Mouse (Mus musculus) embryonic facial prominence, embryonic 11.5 days (tissue): ENCODE data around the gene Cyp2w1. TPM values are rescaled to one million over a fixed set of nuclear protein-coding genes. Genes with fewer than 3 reads are reported as not detected.
A peak's percentile ranks its signal among the peaks of the same experiment; 100 is the strongest.

ENCODE experiments used
- ATAC-seq: fragments of 200-750 bp; cut with Nextera tagmentation; replicated peaks from 2 replicates; pipeline ENCODE4 v1.8.0; 2017; ENCODE audit warnings: low read depth; ENCODE audit not compliant: insufficient number of reproducible peaks, low FRiP score, low TSS enrichment
- DNase-seq: peaks from one replicate; pipeline ENCODE4 v3.0.0-alpha.2; 2015; ENCODE audit warnings: low spot score
- H3K27ac ChIP-seq: fragments of 300-500 bp; sonication (generic); replicated peaks from 2 replicates; pipeline ENCODE4 v1.5.1; 2014; ENCODE audit warnings: mild to moderate bottlenecking, low read depth, low read length, control low read depth
- H3K27me3 ChIP-seq: fragments of 300-500 bp; sonication (generic); 2 replicates; pipeline ENCODE4 v1.6.1; 2014; ENCODE audit warnings: mild to moderate bottlenecking, low read length, moderate library complexity, mixed read lengths; ENCODE audit not compliant: control insufficient read depth, insufficient read depth
- H3K36me3 ChIP-seq: fragments of 300-500 bp; sonication (generic); replicated peaks from 2 replicates; pipeline ENCODE4 v1.6.1; 2014; ENCODE audit warnings: low read depth, mild to moderate bottlenecking, low read length, moderate library complexity, mixed read lengths; ENCODE audit not compliant: control insufficient read depth, insufficient read depth
- H3K4me1 ChIP-seq: fragments of 300-500 bp; sonication (generic); 2 replicates; pipeline ENCODE4 v1.6.1; 2014; ENCODE audit warnings: low read length, mixed read lengths; ENCODE audit not compliant: control insufficient read depth, insufficient read depth
- H3K4me2 ChIP-seq: fragments of 300-500 bp; sonication (generic); 2 replicates; pipeline ENCODE4 v1.6.1; 2014; ENCODE audit warnings: low read depth, mild to moderate bottlenecking, control low read depth, low read length, moderate library complexity
- H3K4me3 ChIP-seq: fragments of 300-500 bp; sonication (generic); 2 replicates; pipeline ENCODE4 v1.5.1; 2014; ENCODE audit warnings: low read depth, low read length, control low read depth
- H3K9ac ChIP-seq: fragments of 300-500 bp; sonication (generic); replicated peaks from 2 replicates; pipeline ENCODE4 v1.6.1; 2014; ENCODE audit warnings: mild to moderate bottlenecking, control low read depth, low read length
- H3K9me3 ChIP-seq: fragments of 300-500 bp; sonication (generic); replicated peaks from 2 replicates; pipeline ENCODE4 v1.6.1; 2016; ENCODE audit warnings: mild to moderate bottlenecking, low read length, inconsistent platforms, mixed read lengths; ENCODE audit not compliant: control insufficient read depth
- WGBS: fragments of 180-500 bp; shearing (Covaris S2); extraction: QIAGEN DNeasy Blood & Tissue Kit; methylation state at CpG from one replicate; pipeline ENCODE4 v1.1.7; 2014; 5-methylcytosine and 5-hydroxymethylcytosine counted together
- polyA plus RNA-seq: library from polyadenylated mRNA; unstranded; fragments of >200 nt; fragmentation: Nextera tagmentation; extraction: Ambion mirVana; gene quantifications from 2 replicates; pipeline ENCODE4 v1.2.1, GENCODE M21; 2014

The Cyp2w1 gene
- polyA plus RNA-seq, 1 experiment from 2014 or later, result 0.41 TPM

DNA sequence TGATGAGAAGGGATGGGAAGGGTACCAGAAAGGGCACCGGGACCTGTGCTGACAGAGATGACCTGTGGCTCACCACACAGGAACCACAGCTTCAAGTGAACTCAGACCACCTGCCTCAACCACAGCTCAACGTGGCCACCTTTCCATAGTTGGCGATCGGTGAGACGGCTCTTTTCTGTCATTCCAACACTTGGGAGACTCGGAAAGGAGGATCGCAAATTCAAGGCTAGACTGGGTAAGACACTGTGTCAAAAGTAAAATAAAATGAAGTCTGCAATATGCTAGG is 25.8 kb downstream of the Cyp2w1 start:
- DNase-seq (no peak), ATAC-seq (no peak)
- H3K36me3 ChIP-seq, result no peaks in the 10 kb centered on the region
- WGBS, result 91% methylated on average over 7 of the region's 7 CpGs
- H3K4me2 ChIP-seq, result no peak overlapping the region
- no peaks in the 10 kb centered on the region for H3K27me3 ChIP-seq
- no peak overlapping the region for H3K9ac ChIP-seq
- H3K4me3 ChIP-seq, result no peak overlapping the region
- no peaks in the 10 kb centered on the region for H3K9me3 ChIP-seq
- H3K4me1 ChIP-seq, result peaks cover 6% of the 10 kb centered on the region
- no peak overlapping the region for H3K27ac ChIP-seq

DNA sequence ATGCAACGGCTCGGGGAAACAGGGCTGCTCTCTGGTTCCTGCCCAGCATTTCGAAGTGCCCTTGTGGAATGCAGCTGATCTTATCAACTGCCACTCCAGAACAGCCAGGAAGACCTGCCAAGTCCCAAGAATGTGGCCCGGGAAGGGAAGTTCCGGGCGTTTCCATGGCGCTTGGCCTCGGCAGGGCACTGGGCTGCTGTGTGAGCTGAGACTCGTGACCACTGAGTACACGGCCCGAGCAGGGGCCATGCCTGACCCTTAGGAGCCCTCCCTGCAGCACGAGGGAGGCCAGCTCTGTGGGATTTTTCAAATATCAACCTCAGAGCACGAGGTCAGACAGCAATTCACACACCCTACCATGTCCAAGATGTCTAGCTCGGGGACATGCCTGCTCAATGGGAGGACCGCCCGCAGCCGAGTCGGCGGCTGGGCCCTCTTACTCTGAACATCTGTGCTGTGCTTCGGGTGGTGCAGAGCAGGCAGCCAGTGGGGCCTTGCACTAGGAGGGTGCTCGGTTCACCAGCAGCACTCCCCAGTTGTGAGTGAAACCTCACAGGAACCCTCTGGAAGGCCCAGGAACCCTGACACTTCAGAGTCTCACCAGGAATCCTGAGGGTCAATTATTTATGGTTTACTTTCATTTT is 26.7 kb downstream of the Cyp2w1 start:
- no peak overlapping the region for H3K4me3 ChIP-seq
- H3K9me3 ChIP-seq, result no peaks in the 10 kb centered on the region
- 47% methylated on average over 21 of the region's 21 CpGs for WGBS
- no peak overlapping the region for H3K4me2 ChIP-seq
- H3K4me1 ChIP-seq, result peaks cover 6% of the 10 kb centered on the region
- DNase-seq (no peak), ATAC-seq (no peak)
- no peaks in the 10 kb centered on the region for H3K27me3 ChIP-seq
- H3K9ac ChIP-seq, result peak overlapping the region; percentile 25; the same call in 1 of the 2 replicates
- H3K27ac ChIP-seq, result no peak overlapping the region
- H3K36me3 ChIP-seq, result no peaks in the 10 kb centered on the region

DNA sequence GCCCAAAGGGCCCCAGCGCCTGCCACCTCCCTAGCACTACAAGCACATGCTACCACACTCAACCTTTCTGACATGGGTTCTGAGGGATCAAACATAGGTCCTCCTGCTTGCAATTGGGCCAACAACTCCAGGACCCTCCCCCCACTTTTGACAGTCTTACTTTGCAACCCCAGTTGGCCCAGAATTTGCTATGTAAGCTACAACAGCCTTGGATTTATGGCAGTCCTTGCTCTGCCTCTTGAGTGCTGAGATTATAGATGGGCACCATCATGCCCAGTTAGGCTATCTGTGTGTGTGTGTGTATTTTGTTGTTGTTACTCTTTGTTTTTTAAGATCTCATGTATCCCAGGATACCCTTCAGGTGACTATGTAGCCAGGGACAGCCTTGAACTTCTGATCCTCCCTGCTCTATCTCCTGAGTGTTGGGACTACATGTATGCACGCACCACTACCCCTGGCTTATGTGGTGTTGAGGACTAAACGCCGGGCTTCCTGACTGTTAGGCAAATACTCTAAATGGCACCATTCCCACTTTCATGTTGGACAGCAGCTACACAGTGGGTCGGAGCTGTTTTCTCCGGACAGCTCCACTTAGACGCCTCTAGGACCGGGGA is 27.5 kb downstream of the Cyp2w1 start:
- Histone ChIP-seq H3K4me3 (peak overlapping the region; percentile 65), H3K9me3 (no peaks in the 10 kb centered on the region), H3K27me3 (no peaks in the 10 kb centered on the region), H3K27ac (no peak overlapping the region), H3K4me1 (peaks cover 6% of the 10 kb centered on the region), H3K4me2 (peak overlapping the region; percentile 95), H3K36me3 (no peaks in the 10 kb centered on the region), H3K9ac (no peak overlapping the region)
- ATAC-seq, result peak; percentile 15; the same call in 1 of the 2 replicates
- 24% methylated on average over 8 of the region's 8 CpGs for WGBS
- no peak for DNase-seq

DNA sequence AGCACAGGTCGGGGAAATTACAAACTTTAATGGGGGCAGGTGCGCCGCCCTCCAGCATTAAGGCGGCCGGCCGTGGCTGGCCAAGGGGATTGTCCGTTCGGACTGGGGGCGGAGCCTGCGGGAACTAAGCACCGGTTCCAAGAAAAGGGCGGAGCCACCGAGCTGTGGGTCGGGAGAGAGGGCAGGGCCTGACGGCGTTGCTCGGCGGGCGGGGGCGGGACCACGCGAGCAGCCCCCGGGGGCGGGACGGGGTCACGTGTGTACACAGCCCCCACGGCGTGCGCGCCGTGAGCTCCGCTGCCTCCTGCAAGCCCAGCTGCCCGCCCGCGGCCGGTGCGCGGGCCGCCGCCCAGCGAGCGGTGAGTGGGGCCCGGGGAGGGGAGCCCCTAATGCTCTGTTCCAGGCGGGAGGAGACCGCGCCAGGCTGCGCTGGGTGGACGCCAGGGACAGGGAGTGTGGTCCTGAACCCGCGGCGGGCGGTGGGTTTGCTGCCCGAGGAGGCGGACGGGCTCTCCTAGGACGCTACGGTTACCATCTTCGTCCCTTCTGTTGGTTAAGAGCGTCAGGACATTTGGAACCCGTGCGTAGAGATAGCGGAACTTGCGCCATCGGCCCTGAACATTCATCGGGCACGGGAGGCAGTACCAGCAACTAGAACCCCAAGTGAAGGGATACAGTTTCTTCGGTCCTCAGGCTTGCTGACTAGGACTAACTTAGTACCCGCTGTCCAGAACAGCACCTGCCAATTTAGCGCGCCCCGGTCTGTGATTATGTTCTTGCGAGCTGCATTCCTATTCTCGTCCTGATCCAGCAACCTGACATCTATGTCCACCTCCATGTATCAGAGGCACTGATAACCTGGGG is 28.2 kb downstream of the Cyp2w1 start:
- Histone ChIP-seq H3K27ac (peak overlapping the region; percentile 28; the same call in 1 of the 2 replicates), H3K4me3 (peak overlapping the region; percentile 65), H3K4me2 (peak overlapping the region; percentile 95), H3K4me1 (peaks cover 6% of the 10 kb centered on the region), H3K9ac (peak overlapping the region; percentile 70), H3K9me3 (no peaks in the 10 kb centered on the region), H3K36me3 (no peaks in the 10 kb centered on the region), H3K27me3 (no peaks in the 10 kb centered on the region)
- peak; percentile 88 for DNase-seq
- ATAC-seq, result peak; percentile 70
- WGBS, result 2% methylated on average over 73 of the region's 73 CpGs

DNA sequence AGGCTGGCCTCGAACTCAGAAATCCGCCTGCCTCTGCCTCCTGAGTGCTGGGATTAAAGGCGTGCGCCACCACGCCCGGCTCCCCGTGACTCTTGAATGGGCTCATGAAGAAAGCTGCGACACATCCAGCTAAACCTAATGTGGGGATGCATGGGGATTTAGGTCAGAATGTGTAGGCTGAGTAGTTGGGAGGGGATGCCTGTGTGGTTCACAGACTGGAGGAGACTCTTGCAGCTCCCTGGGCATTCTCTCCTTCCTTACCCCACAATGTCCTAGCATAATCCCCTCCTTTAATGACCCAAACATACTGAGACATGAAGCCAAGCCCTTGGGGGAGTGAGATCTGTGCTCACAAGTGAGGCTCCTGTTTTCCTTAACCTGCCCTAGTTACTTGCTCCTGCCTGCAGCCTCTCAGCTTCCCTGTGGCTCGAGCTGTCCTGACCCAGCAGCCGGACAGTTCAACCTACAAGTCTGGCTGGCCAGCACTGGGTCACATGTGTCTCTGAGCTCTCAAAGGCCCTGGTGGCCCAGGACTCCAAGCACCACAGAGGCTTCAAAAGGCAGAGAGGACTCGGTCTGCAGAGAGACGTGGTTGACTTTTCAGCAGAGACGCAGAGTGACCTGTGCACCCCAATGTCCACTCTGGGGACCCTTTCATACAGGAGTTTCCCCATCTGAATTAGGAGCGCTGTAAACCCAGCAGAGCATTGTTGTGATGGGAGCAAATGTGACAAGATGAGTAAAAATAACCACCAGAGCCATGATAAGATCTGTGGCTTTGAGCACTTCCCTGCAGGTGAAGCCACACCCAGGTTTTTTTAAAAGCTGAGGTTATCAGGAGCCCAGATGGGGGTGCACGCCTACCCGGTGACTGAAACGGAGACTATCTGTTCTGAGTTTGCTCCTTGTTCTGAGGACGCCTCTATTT is 29.4 kb downstream of the Cyp2w1 start:
- no peaks in the 10 kb centered on the region for H3K9me3 ChIP-seq
- H3K4me3 ChIP-seq, result no peak overlapping the region
- no peaks in the 10 kb centered on the region for H3K36me3 ChIP-seq
- H3K27ac ChIP-seq, result 0 out of 2 replicates have a peak overlapping the region, but pooled peaks have one; percentile 35
- WGBS, result 86% methylated on average over 18 of the region's 18 CpGs
- no peaks in the 10 kb centered on the region for H3K27me3 ChIP-seq
- H3K4me1 ChIP-seq, result peaks cover 6% of the 10 kb centered on the region
- no peak for ATAC-seq
- DNase-seq, result no peak
- H3K9ac ChIP-seq, result no peak overlapping the region; the same call in 1 of the 2 replicates
- no peak overlapping the region for H3K4me2 ChIP-seq

DNA sequence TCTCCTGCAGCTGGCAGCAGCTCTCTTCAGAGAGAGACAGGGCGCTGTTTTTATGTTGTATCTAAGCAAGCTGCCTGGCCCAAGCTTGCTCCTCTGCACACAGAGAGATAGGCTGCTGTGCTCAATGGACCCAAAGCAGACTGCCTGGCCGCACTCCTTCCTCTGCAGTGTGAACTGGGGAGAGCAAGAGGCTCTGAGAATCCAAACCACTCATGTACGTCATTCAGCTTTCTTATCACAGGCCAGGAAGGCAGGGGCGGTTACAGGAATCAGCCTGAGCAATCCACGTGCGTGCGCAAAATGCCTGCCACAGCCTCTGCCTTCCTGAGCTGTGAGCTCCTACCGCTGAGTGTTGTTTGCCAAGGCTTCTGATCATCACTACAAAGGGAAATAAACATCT is 30.3 kb downstream of the Cyp2w1 start:
- ATAC-seq (no peak), DNase-seq (no peak)
- H3K36me3 ChIP-seq, result no peaks in the 10 kb centered on the region
- 85% methylated on average over 8 of the region's 8 CpGs for WGBS
- H3K9ac ChIP-seq, result peak overlapping the region; percentile 28; the same call in 1 of the 2 replicates
- no peak overlapping the region for H3K4me3 ChIP-seq
- peaks cover 4% of the 10 kb centered on the region for H3K4me1 ChIP-seq
- H3K4me2 ChIP-seq, result peak overlapping the region; percentile 13; the same call in 1 of the 2 replicates
- no peak overlapping the region; the same call in 1 of the 2 replicates for H3K27ac ChIP-seq
- H3K9me3 ChIP-seq, result no peaks in the 10 kb centered on the region
- no peaks in the 10 kb centered on the region for H3K27me3 ChIP-seq

DNA sequence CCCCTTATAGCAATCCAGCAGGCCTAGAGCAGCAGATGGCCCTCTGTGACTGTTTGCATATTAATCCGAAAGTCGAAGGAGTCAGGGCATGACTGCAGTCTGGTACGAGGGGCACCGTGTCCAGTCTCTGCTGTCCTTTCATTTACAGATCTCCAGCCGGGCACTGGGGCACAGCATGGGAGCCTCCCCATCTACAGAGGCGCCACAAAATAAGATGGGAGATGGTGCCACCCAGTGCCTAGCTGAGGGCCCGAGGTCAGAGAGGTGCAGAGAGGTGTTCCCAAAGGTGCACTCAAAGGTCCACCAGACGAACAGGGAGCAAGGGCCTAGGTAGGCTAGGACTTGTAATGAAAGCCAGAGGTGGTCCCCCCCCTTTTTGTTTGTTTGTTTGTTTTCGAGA is 30.8 kb downstream of the Cyp2w1 start:
- no peak overlapping the region for H3K4me3 ChIP-seq
- ATAC-seq (no peak), DNase-seq (no peak)
- no peaks in the 10 kb centered on the region for H3K9me3 ChIP-seq
- H3K9ac ChIP-seq, result no peak overlapping the region
- 84% methylated on average over 9 of the region's 9 CpGs for WGBS
- no peak overlapping the region for H3K4me2 ChIP-seq
- H3K4me1 ChIP-seq, result peaks cover 3% of the 10 kb centered on the region; the same call in 1 of the 2 replicates
- no peak overlapping the region; the same call in 1 of the 2 replicates for H3K27ac ChIP-seq
- H3K36me3 ChIP-seq, result no peaks in the 10 kb centered on the region
- H3K27me3 ChIP-seq, result no peaks in the 10 kb centered on the region
